Mouse (Mus musculus) lung, postnatal 14 days (tissue): ENCODE measurements at regions not wholly inside any gene's neighbourhood (a gene's known extent, or its start where the extent isn't known, plus 50 kb on each side); places are given as distances from the start of the nearest gene placed in this dataset.

ENCODE experiments used
- DNase-seq: peaks from one replicate; pipeline ENCODE4 v3.0.0; 2021

- no peak for DNase-seq
Measured at GRCm38 (mm10) chr16:27878499-27878898, 489.8 kb downstream of the Ccdc50 start.

GRCm38 (mm10) chr16:27878950-27879349, 490.3 kb downstream of the Ccdc50 start:
- no peak for DNase-seq

- DNase-seq, result no peak
Measured at GRCm38 (mm10) chr16:27884363-27884762, 495.7 kb downstream of the Ccdc50 start.

- no peak for DNase-seq
Measured at GRCm38 (mm10) chr16:27906036-27906435, 517.4 kb downstream of the Ccdc50 start.

- no peak for DNase-seq
Measured at GRCm38 (mm10) chr16:27915422-27915821, 526.8 kb downstream of the Ccdc50 start.

GRCm38 (mm10) chr16:27925528-27926360, 537.1 kb downstream of the Ccdc50 start:
- no peak for DNase-seq

GRCm38 (mm10) chr16:27926361-27926651, 537.6 kb downstream of the Ccdc50 start:
- DNase-seq, result no peak

- no peak for DNase-seq
Measured at GRCm38 (mm10) chr16:27949291-27949690, 560.6 kb downstream of the Ccdc50 start.

GRCm38 (mm10) chr16:27949811-27950210, 561.1 kb downstream of the Ccdc50 start:
- no peak for DNase-seq

GRCm38 (mm10) chr16:27962811-27963210, 574.1 kb downstream of the Ccdc50 start:
- no peak for DNase-seq

- DNase-seq, result no peak
Measured at GRCm38 (mm10) chr16:27978730-27979440, 590.2 kb downstream of the Ccdc50 start.

- no peak for DNase-seq
Measured at GRCm38 (mm10) chr16:28015276-28015897, 626.7 kb downstream of the Ccdc50 start.

- DNase-seq, result no peak
Measured at GRCm38 (mm10) chr16:28018311-28018710, 629.6 kb downstream of the Ccdc50 start.

GRCm38 (mm10) chr16:28038954-28039353, 650.3 kb downstream of the Ccdc50 start:
- DNase-seq, result no peak

- no peak for DNase-seq
Measured at GRCm38 (mm10) chr16:28043046-28043445, 654.4 kb downstream of the Ccdc50 start.

GRCm38 (mm10) chr16:28064785-28065301, 676.2 kb downstream of the Ccdc50 start:
- no peak for DNase-seq

GRCm38 (mm10) chr16:28082891-28083649, 669.8 kb downstream of the Fgf12 start:
- DNase-seq, result no peak

- DNase-seq, result no peak
Measured at GRCm38 (mm10) chr16:28089489-28090134, 663.3 kb downstream of the Fgf12 start.

GRCm38 (mm10) chr16:28104255-28105076, 648.4 kb downstream of the Fgf12 start:
- peak; percentile 16 for DNase-seq

- no peak for DNase-seq
Measured at GRCm38 (mm10) chr16:28105085-28105484, 647.8 kb downstream of the Fgf12 start.

GRCm38 (mm10) chr16:28105866-28106265, 647.0 kb downstream of the Fgf12 start:
- DNase-seq, result no peak
